Mouse (Mus musculus) ES-E14 (cell line): ENCODE results near the gene Errfi1.

Source experiments
- HCFC1 ChIP-seq: IDR thresholded peaks from 2 replicates; pipeline ENCODE4 v1.6.1; 2012; ENCODE audit warnings: low read length, inconsistent platforms, borderline replicate concordance; ENCODE audit not compliant: insufficient read depth
- MAFK ChIP-seq: IDR thresholded peaks from 2 replicates; pipeline ENCODE4 v1.6.1; 2014; ENCODE audit warnings: mild to moderate bottlenecking, low read depth, low read length, inconsistent platforms; ENCODE audit not compliant: insufficient read depth
- ZNF384 ChIP-seq: IDR thresholded peaks from 2 replicates; pipeline ENCODE4 v1.6.1; 2012; ENCODE audit warnings: low read depth, low read length, inconsistent platforms

DNA sequence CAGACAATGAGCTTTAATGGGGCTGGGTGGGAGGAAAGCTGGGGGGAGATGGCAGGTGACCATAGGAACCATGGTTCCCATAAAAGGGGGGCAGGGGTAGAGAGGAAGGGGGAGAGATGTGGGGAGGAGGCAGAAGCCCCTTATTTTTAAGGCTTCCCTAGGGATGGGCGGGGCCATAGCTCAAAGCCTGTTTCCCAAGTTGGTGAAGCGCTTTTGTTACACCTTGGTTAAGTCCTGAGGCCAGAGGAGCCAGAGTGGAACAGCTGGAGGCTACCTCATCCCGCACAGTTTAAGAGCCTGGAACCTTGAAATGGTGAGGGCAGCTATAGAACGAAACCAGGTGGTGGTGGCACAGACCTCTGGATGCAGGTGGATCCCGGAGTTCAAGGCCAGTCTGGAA is 34.2 kb downstream of the Errfi1 start:
- TF ChIP-seq MAFK (no peak), ZNF384 (no peak), HCFC1 (no peak)
